Mouse (Mus musculus): ENCODE measurements around the gene Med14. TPM values are rescaled to one million over a fixed set of nuclear protein-coding genes. Genes with fewer than 3 reads are reported as not detected.

The Med14 gene
- 47.5 and 51.3 TPM in 2 replicates for polyA plus RNA-seq (2011; ENCODE audit: insufficient read length, low read depth, missing spikeins)

DNA sequence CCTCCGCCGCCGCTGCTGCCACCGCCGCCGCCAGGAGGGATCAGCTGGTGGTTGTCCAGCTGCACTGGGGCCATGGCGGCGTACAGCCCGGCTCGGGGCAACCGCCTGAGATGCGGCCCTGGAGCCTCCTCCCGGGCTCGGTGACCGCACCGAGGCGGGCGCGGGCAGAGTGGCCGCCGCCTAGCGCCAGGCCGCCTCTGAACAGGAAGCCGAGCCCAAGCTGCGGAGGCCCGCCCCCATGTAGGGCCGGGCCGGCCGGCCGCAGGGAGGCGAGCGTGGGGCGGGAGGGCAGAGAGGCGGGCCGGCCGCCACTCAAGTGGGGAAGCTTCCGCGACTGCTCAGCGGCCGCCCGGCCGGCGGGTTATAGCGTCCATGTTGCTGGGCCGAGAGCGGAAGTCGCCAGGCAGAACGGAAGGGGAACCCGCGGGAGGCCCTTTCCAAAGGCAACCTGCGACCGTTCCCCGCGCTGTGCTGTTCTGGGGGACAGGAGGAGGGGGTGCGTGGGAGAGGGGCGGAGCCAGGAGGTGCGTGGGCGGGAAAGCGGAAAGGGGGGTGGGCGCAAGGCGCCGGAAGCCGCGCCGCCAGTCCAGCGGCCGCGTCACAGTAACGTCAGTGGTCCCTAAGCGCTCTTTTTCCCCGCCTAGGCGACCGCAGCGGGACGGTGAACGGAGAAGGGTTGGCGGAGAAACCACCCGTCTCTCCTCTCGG, at the start of gene Med14:
Gene Med14, minus strand, starts transcription at position 448 of the 708 bp plus-strand sequence.
- TF ChIP-seq CTCF (IDR thresholded peaks at IDR 0.05; ENCODE audit: borderline replicate concordance, insufficient read depth, low read length): no peak
- peak; percentile 79 for TF ChIP-seq POLR2A (IDR thresholded peaks at IDR 0.05; ENCODE audit: low read depth, low read length)
- H3K4me1 ChIP-seq (ENCODE audit: control insufficient read depth, insufficient read depth, low read length): no peaks in the 10 kb centered on the region

DNA sequence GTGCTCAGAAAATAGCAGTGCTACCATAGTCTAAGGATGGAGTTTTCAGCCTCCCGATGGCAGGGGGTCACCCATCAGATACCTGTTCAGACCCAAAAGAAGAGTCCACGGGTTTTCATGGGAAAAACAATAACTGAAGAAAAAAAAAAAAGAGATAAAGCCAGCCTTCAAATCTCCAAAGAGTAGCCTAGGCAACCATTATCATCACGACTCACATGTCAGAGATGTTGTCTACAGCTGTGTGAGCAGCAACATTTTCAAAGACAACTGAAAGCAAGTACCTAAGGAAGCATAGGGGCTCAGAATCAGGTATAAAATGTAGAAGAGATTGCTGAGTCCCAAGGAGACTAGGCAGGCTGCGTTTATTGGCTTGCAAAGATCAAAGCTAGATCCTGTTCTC, 38.7 kb upstream of the Med14 start:
- Histone ChIP-seq H3K4me3 (ENCODE audit: insufficient read depth, low read length) (no peak overlapping the region), H3K27ac (ENCODE audit: insufficient read depth, low read length) (no peak overlapping the region), H3K4me1 (ENCODE audit: control insufficient read depth, insufficient read depth, low read length) (peaks cover 4% of the 10 kb centered on the region; the same call in 1 of the 2 replicates)
- TF ChIP-seq POLR2A (IDR thresholded peaks at IDR 0.05; ENCODE audit: low read depth, low read length) (no peak), CTCF (IDR thresholded peaks at IDR 0.05; ENCODE audit: borderline replicate concordance, insufficient read depth, low read length) (no peak)

More for the DNA sequence above, at the start of gene Med14:
- Histone ChIP-seq H3K4me3 (ENCODE audit: insufficient read depth, low read length) (peak within 1 kb of the TSS; percentile 90), H3K27ac (ENCODE audit: insufficient read depth, low read length) (peak within 1 kb of the TSS; percentile 96)

DNA sequence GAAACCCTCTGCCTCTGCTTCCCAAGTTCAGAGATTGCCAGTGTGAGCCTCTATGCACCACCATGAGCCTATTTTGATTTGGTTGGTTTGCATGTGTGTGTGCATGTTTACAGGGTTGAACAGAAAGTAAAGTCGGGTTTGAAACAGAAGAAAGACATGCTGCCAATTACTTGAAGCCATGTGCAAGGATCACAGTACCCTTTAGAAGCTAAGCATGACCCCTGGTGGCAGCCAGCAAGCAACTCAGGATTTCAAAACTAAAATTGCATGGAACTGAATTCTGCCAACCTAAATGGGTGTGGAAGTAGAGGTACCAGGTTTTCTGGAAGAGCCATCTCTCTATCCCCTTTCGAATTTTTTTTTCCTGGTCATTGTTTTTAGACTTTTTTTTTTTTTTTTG, 33.0 kb upstream of the Med14 start:
- Histone ChIP-seq H3K27ac (ENCODE audit: insufficient read depth, low read length) (no peak overlapping the region), H3K4me1 (ENCODE audit: control insufficient read depth, insufficient read depth, low read length) (no peaks in the 10 kb centered on the region), H3K4me3 (ENCODE audit: insufficient read depth, low read length) (no peak overlapping the region)
- TF ChIP-seq POLR2A (IDR thresholded peaks at IDR 0.05; ENCODE audit: low read depth, low read length): no peak
- TF ChIP-seq CTCF (IDR thresholded peaks at IDR 0.05; ENCODE audit: borderline replicate concordance, insufficient read depth, low read length): no peak

DNA sequence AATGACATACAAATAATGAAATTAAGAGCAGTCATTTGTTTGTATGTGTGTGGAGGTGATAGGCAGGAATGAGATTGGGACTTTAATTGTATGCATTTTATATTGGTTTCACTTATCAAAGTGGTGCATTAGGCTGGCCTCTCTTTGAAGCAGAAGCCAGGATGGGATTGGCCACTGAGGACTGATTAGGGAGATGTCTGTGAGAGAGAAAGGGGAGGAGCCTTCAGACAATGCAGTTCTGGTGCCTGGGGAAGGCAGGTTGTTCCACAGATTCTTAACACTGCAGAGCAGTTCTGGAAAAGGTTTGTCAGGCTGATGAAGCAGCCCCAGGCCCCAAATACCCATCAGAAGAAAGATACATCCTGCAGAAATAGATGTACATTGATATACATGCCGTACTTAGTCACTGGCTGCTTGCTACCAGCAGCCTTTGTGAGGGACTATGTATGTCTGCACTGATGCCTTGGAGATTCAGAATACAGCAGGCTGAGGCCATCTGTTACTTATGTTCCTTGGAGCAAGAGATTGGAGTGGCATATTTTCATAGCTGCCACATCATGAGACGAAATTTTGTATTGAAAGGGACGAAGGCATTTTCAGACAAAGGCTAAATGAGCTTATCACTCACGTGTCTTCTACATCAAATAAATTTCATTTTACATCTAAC, 29.9 kb upstream of the Med14 start:
- no peak overlapping the region for H3K4me3 ChIP-seq (ENCODE audit: insufficient read depth, low read length)
- no peak for TF ChIP-seq CTCF (IDR thresholded peaks at IDR 0.05; ENCODE audit: borderline replicate concordance, insufficient read depth, low read length)
- no peak for TF ChIP-seq POLR2A (IDR thresholded peaks at IDR 0.05; ENCODE audit: low read depth, low read length)
- no peak overlapping the region for H3K27ac ChIP-seq (ENCODE audit: insufficient read depth, low read length)
- no peaks in the 10 kb centered on the region for H3K4me1 ChIP-seq (ENCODE audit: control insufficient read depth, insufficient read depth, low read length)

DNA sequence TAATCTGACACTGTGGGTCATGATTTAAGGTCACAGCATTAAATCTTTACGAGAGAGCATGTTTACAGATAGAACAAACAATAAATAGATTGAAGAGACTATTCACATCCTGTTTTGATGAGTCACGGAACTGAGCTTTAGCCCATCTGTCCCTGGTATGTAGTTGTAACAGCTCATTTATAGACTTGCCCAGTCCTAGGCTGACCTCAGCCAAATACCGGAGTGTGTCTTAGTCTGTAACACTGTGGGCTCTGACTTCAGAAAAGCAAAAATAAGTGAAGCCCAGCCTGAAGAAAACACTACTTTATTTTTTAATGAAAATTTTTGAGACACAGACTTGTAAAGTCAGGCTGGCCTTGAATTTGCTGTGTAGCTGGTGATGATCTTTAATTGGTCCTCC, 11.4 kb upstream of the Med14 start:
- Histone ChIP-seq H3K27ac (ENCODE audit: insufficient read depth, low read length) (no peak overlapping the region), H3K4me1 (ENCODE audit: control insufficient read depth, insufficient read depth, low read length) (0 out of 2 replicates have a peak, but pooled peaks cover 2% of the 10 kb centered on the region), H3K4me3 (ENCODE audit: insufficient read depth, low read length) (no peak overlapping the region)
- TF ChIP-seq POLR2A (IDR thresholded peaks at IDR 0.05; ENCODE audit: low read depth, low read length) (no peak), CTCF (IDR thresholded peaks at IDR 0.05; ENCODE audit: borderline replicate concordance, insufficient read depth, low read length) (no peak)

DNA sequence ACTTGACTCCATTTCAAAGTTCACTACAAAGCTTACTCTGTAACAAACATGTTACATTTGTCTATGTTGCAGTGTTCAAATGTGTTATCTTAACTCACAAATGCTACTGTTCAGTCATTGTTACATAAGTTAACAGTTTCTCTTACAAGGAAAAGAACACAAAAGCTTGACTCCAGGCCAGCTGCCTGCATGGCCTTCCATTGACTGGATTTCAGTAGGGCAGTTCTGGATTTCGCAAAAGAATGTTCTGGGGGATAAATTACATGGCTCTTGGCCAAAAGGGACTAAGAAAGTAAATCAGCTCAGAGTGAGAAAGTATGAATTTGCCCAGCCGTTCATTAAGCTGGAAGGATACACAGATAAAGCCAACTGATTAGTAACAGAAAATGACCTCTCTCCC, 9.7 kb upstream of the Med14 start:
- no peak for TF ChIP-seq CTCF (IDR thresholded peaks at IDR 0.05; ENCODE audit: borderline replicate concordance, insufficient read depth, low read length)
- TF ChIP-seq POLR2A (IDR thresholded peaks at IDR 0.05; ENCODE audit: low read depth, low read length): no peak
- no peak overlapping the region for H3K27ac ChIP-seq (ENCODE audit: insufficient read depth, low read length)
- H3K4me3 ChIP-seq (ENCODE audit: insufficient read depth, low read length): no peak overlapping the region
- 0 out of 2 replicates have a peak, but pooled peaks cover 2% of the 10 kb centered on the region for H3K4me1 ChIP-seq (ENCODE audit: control insufficient read depth, insufficient read depth, low read length)

DNA sequence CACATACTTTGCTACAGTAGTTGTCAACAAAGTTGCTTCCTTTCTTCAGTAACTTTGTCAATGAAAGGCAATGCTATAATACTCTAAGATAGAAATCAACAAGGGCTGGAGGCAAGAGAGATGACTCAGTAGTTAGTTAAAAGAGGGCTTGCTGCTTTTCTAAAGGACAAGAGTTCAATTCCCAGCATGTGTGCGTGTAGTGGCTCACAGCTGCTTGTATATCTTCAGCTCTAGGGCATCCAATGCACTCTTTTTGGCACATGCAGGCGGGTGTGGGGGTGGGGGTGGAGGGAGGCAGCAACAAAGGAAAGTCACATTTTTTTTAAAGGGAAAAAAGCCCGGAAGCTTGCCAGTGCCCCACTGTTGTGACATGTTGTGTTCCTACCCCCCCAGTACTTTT, 6.7 kb upstream of the Med14 start:
- H3K4me3 ChIP-seq (ENCODE audit: insufficient read depth, low read length): no peak overlapping the region
- no peak overlapping the region for H3K27ac ChIP-seq (ENCODE audit: insufficient read depth, low read length)
- H3K4me1 ChIP-seq (ENCODE audit: control insufficient read depth, insufficient read depth, low read length): 0 out of 2 replicates have a peak, but pooled peaks cover 1% of the 10 kb centered on the region
- TF ChIP-seq POLR2A (IDR thresholded peaks at IDR 0.05; ENCODE audit: low read depth, low read length): no peak
- TF ChIP-seq CTCF (IDR thresholded peaks at IDR 0.05; ENCODE audit: borderline replicate concordance, insufficient read depth, low read length): no peak

DNA sequence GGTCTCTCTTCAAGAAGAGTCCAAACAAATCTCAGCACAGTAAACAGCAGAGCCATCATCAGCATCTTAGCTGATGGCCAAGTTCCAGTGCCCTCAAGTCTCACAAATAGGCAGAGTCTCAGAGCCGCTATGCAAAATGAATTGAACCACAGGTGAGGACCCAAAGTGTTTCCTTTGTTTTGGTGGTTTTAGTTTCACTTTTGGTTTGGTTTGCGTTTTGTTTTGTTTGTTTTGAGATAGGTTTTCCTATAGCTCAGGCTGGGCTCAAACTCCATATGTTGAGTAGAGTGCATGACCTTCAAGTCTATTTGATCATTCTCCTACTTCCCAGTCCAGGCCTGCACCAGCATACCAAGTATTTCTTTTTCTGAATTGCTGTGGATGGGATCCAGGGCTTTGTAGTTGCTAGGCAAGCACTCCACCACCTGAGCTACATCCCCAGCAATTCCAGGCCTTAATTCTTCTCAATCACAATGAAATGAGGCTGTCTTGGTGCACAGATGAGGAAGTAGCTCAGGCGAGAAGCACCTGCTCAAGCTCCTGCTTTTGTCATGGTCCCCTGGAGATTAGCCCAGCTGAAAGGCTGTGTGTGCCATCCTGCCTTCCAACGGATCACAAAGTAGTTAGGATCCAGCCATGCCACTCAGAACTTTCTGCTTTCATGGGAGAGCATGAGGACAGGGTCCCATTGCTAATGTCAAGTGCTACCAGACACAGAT, 5.1 kb upstream of the Med14 start:
- no peak for TF ChIP-seq POLR2A (IDR thresholded peaks at IDR 0.05; ENCODE audit: low read depth, low read length)
- TF ChIP-seq CTCF (IDR thresholded peaks at IDR 0.05; ENCODE audit: borderline replicate concordance, insufficient read depth, low read length): no peak
- no peak overlapping the region for H3K27ac ChIP-seq (ENCODE audit: insufficient read depth, low read length)
- no peak overlapping the region for H3K4me3 ChIP-seq (ENCODE audit: insufficient read depth, low read length)
- H3K4me1 ChIP-seq (ENCODE audit: control insufficient read depth, insufficient read depth, low read length): no peaks in the 10 kb centered on the region

DNA sequence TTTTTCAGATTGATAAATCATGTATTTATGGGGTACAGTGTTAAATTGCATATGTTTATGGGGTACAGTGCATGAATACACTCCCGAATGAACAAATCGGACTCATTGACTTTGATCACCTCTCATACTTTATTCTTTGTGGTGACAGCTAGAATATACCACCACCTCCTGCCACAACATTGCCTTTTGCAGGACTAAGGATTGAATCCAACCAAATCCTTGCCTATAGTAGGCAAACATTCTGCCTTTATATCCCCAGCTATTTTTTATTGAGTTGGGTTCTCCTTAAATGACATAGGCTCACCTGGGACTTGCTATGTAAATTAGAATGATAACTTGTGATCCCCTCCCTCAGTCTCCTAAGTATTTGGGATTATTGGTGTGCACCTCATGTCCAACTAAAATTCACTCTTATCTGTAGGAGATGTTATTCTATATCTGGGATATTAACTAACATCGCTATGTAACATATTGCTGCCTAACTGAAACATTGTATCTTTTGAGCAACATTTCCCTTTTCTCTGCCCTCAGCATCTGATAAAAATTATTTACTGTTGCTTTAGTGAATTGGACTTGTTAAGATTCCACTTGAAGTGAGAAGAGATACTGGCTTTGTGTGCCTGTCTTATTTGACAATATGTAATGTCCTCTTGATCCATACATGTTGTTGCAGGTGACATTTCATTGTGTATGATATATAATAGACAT, 1.4 kb upstream of the Med14 start:
- Histone ChIP-seq H3K4me1 (ENCODE audit: control insufficient read depth, insufficient read depth, low read length) (no peaks in the 10 kb centered on the region), H3K27ac (ENCODE audit: insufficient read depth, low read length) (peak overlapping the region; percentile 96; the same call in 1 of the 2 replicates), H3K4me3 (ENCODE audit: insufficient read depth, low read length) (peak overlapping the region; percentile 56)
- TF ChIP-seq CTCF (IDR thresholded peaks at IDR 0.05; ENCODE audit: borderline replicate concordance, insufficient read depth, low read length) (no peak), POLR2A (IDR thresholded peaks at IDR 0.05; ENCODE audit: low read depth, low read length) (no peak)

All from embryonic fibroblast, embryonic 13.5 days (primary cell).